Mouse (Mus musculus) cortical plate, adult 2 months (tissue): ENCODE data around the gene Letmd1.

Source experiments
- CTCF ChIP-seq: fragments of 200-500 bp; IDR thresholded peaks from 2 replicates; pipeline ENCODE4 v1.5.1; 2011; ENCODE audit warnings: mild to moderate bottlenecking, control low read depth, low read length; ENCODE audit not compliant: insufficient read depth; ENCODE audit errors: extremely low read depth
- POLR2A ChIP-seq: fragments of 200-500 bp; IDR thresholded peaks from 2 replicates; pipeline ENCODE4 v1.6.1; 2011; ENCODE audit warnings: mild to moderate bottlenecking, low read length, control low read depth; ENCODE audit not compliant: insufficient read depth; ENCODE audit errors: extremely low read depth

DNA sequence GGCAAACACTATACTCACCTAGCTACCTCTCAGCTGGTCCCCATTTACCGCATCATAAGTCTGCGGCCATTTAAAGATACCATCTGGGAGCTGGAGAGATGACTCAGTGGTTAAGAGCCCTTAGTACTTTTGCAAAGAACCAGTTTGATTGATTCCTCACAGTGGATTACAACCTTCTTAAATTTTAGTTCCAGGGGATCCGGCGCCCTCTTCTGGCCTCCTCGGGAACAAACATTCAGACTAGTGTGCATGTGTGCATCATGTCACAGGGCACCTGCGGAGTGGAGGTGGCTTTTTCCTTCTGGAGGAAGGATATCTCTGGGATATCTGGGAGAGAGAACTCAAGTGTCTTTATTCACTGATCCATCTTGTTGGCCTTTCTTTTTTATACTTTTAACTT is 5.1 kb upstream of the Letmd1 start:
- TF ChIP-seq POLR2A (no peak), CTCF (peak; percentile 60)
